11 mouse cellular contexts compared by ENCODE assay signal in genomic region chr12:8472591-8473358, GRCm38 (mm10). TPM values are rescaled to one million over a fixed set of nuclear protein-coding genes. Genes with fewer than 3 reads are reported as not detected.
DNase-seq lines count a peak whose midpoint lies in the region; ATAC-seq and TF ChIP-seq lines count a peak whose summit lies in the region.
"Had no signal": no experiment of that assay in that cellular context is flagged by ENCODE, and none has a peak within 500 bp of the region (broad histone marks: within the 10 kb centered on the region; RNA-seq: fewer than 3 reads in every experiment).

No protein-coding gene starts in this region.

- TF ChIP-seq CTCF in lung, postnatal 0 days (IDR thresholded peaks at IDR 0.05), result no peak

- H3K4me1 ChIP-seq in forebrain, embryonic 15.5 days, result peaks cover 7% of the 10 kb centered on the region
- peaks cover 7% of the 10 kb centered on the region; the same call in 1 of the 2 replicates for H3K4me1 ChIP-seq in forebrain, embryonic 12.5 days
- H3K4me1 ChIP-seq in liver, embryonic 12.5 days, result no peaks in the 10 kb centered on the region
- H3K4me1 ChIP-seq in lung, postnatal 0 days (ENCODE audit: insufficient read depth, low read depth, low read length), result peaks cover 14% of the 10 kb centered on the region; the same call in 1 of the 2 replicates

- no peak overlapping the region for H3K4me2 ChIP-seq in forebrain, embryonic 15.5 days (replicated peaks)
- H3K4me2 ChIP-seq in forebrain, embryonic 12.5 days, result no peak overlapping the region
- no peak overlapping the region for H3K4me2 ChIP-seq in liver, embryonic 12.5 days
- H3K4me2 ChIP-seq in lung, postnatal 0 days (replicated peaks; ENCODE audit: low read depth, low read length), result no peak overlapping the region

- no peak overlapping the region for H3K4me3 ChIP-seq in forebrain, embryonic 15.5 days
- H3K4me3 ChIP-seq in forebrain, embryonic 12.5 days (replicated peaks), result no peak overlapping the region
- no peak overlapping the region for H3K4me3 ChIP-seq in liver, embryonic 12.5 days
- no peak overlapping the region for H3K4me3 ChIP-seq in lung, postnatal 0 days (ENCODE audit: low read depth, low read length)

- peak; percentile 50; the same call in 1 of the 2 replicates for TF ChIP-seq EP300 in lung, postnatal 0 days (IDR thresholded peaks at IDR 0.05)

- H3K27ac ChIP-seq in forebrain, embryonic 15.5 days (replicated peaks), result 0 out of 2 replicates have a peak overlapping the region, but pooled peaks have one; percentile 14
- H3K27ac ChIP-seq in forebrain, embryonic 12.5 days, result no peak overlapping the region
- no peak overlapping the region for H3K27ac ChIP-seq in liver, embryonic 12.5 days
- no peak overlapping the region for H3K27ac ChIP-seq in lung, postnatal 0 days (ENCODE audit: low read length)

- no peak overlapping the region for H3K9ac ChIP-seq in forebrain, embryonic 15.5 days (replicated peaks)
- no peak overlapping the region for H3K9ac ChIP-seq in forebrain, embryonic 12.5 days
- no peak overlapping the region for H3K9ac ChIP-seq in liver, embryonic 12.5 days
- no peak overlapping the region for H3K9ac ChIP-seq in lung, postnatal 0 days (replicated peaks; ENCODE audit: low read depth)

- H3K9me3 ChIP-seq in forebrain, embryonic 15.5 days, result no peaks in the 10 kb centered on the region
- H3K9me3 ChIP-seq in forebrain, embryonic 12.5 days, result no peaks in the 10 kb centered on the region
- no peaks in the 10 kb centered on the region for H3K9me3 ChIP-seq in liver, embryonic 12.5 days (replicated peaks)
- H3K9me3 ChIP-seq in lung, postnatal 0 days (ENCODE audit: low read length), result no peaks in the 10 kb centered on the region

- H3K36me3 ChIP-seq in forebrain, embryonic 15.5 days, result no peaks in the 10 kb centered on the region
- H3K36me3 ChIP-seq in forebrain, embryonic 12.5 days (replicated peaks), result no peaks in the 10 kb centered on the region
- no peaks in the 10 kb centered on the region for H3K36me3 ChIP-seq in liver, embryonic 12.5 days
- H3K36me3 ChIP-seq in lung, postnatal 0 days (ENCODE audit: insufficient read depth, low read length), result no peaks in the 10 kb centered on the region

- H3K27me3 ChIP-seq in forebrain, embryonic 15.5 days, result no peaks in the 10 kb centered on the region
- no peaks in the 10 kb centered on the region for H3K27me3 ChIP-seq in forebrain, embryonic 12.5 days
- H3K27me3 ChIP-seq in liver, embryonic 12.5 days (replicated peaks), result no peaks in the 10 kb centered on the region
- no peaks in the 10 kb centered on the region for H3K27me3 ChIP-seq in lung, postnatal 0 days (replicated peaks; ENCODE audit: insufficient read depth, low read length)
- H3K27me3 ChIP-seq: CH12.LX had no signal

- peak; percentile 68 for ATAC-seq in forebrain, embryonic 15.5 days (replicated peaks)
- ATAC-seq in forebrain, embryonic 12.5 days (ENCODE audit: low FRiP score), result no peak
- ATAC-seq in liver, embryonic 12.5 days, result no peak
- peak; percentile 76 for ATAC-seq in lung, postnatal 0 days
- ATAC-seq: activated CD4-positive, CD25-positive, alpha-beta regulatory T cell, adult 4 months had no signal

- DNase-seq in liver (peak; percentile 22), adipocyte (ENCODE audit: low spot score) (peak; percentile 87)
- DNase-seq in lung, postnatal 0 days (ENCODE audit: low spot score), result peak; percentile 62
- no peak for DNase-seq in natural killer cell, adult 2 months (ENCODE audit: low spot score in 2 of 2)
- no peak for DNase-seq in thymus, postnatal 10 days (ENCODE audit: low spot score in 2 of 2)
- DNase-seq: cerebellum, adult 9-11 months had no signal

- 61% methylated on average over 7 of the region's 7 CpGs for WGBS in forebrain, embryonic 15.5 days
- WGBS in forebrain, embryonic 12.5 days, result 80% methylated on average over 7 of the region's 7 CpGs
- WGBS in liver, embryonic 12.5 days (ENCODE audit: insufficient replicate concordance), result 44% methylated on average over 7 of the region's 7 CpGs
- WGBS in lung, postnatal 0 days, result 45% methylated on average over 7 of the region's 7 CpGs

RNA-seq across cellular contexts. Expression of gene Rhob, which starts 27.0 kb away (rescaled TPM):
- 73.8 and 77.6 TPM in 2 replicates for polyA plus RNA-seq in forebrain, embryonic 15.5 days (2015; fragmentation: Nextera tagmentation; extraction: Ambion mirVana)
- polyA plus RNA-seq in forebrain, embryonic 12.5 days (2016; fragmentation: Nextera tagmentation; extraction: Ambion mirVana), result 44.9 and 55.5 TPM in 2 replicates
- 12.3 and 12.4 TPM in 2 replicates for polyA plus RNA-seq in liver, embryonic 12.5 days (2016; fragmentation: Nextera tagmentation; extraction: Ambion mirVana)
- 77.6 and 77.9 TPM in 2 replicates for polyA plus RNA-seq in lung, postnatal 0 days (2015; fragmentation: Nextera tagmentation; extraction: Ambion mirVana)

Comparison
In these comparisons a context has a peak if more than half of its experiments do, and no peak if none do; other contexts are left out.
1. ATAC-seq: peak in forebrain, embryonic 15.5 days (single experiment) and lung, postnatal 0 days (single experiment); none in forebrain, embryonic 12.5 days (single experiment) and liver, embryonic 12.5 days (single experiment).
2. DNase-seq: peak in liver (single experiment), adipocyte (single experiment) and lung, postnatal 0 days (single experiment); none in natural killer cell, adult 2 months (0 of 2) and thymus, postnatal 10 days (0 of 2).